Mouse (Mus musculus) E14TG2a.4 (cell line): ENCODE measurements around the gene Fam129b.

ENCODE experiments used
- CTCF ChIP-seq: conservative IDR thresholded peaks from 2 replicates; pipeline ENCODE4 v1.5.1; 2014; ENCODE audit warnings: low read length
- NANOG ChIP-seq: IDR thresholded peaks from 2 replicates; pipeline ENCODE4 v1.6.1; 2014; ENCODE audit warnings: borderline replicate concordance, low read length, mixed read lengths
- POU5F1 ChIP-seq: IDR thresholded peaks from 2 replicates; pipeline ENCODE4 v1.6.1; 2014; ENCODE audit warnings: low read length, borderline replicate concordance

- TF ChIP-seq CTCF (no peak), NANOG (no peak), POU5F1 (no peak)
These were observed 86.9 kb downstream of the Fam129b start for GRCm38 (mm10) chr2:32962875-32963220.
